Mouse (Mus musculus) inflammation-experienced regulatory T-cells (primary cell): ENCODE results near the gene Gm8050. TPM values are rescaled to one million over a fixed set of nuclear protein-coding genes. Genes with fewer than 3 reads are reported as not detected.

ENCODE experiments used
- polyA plus RNA-seq, 2 experiments: library from polyadenylated mRNA; unstranded; fragments of 100-300 nt; shearing (Covaris generic); gene quantifications; one replicate each; pipeline ENCODE4 v1.2.1; 2017

Gm8050 gene
- 1 to 10 TPM in 1 of 2 experiments, not detected in 1; 1.1 TPM for polyA plus RNA-seq

DNA sequence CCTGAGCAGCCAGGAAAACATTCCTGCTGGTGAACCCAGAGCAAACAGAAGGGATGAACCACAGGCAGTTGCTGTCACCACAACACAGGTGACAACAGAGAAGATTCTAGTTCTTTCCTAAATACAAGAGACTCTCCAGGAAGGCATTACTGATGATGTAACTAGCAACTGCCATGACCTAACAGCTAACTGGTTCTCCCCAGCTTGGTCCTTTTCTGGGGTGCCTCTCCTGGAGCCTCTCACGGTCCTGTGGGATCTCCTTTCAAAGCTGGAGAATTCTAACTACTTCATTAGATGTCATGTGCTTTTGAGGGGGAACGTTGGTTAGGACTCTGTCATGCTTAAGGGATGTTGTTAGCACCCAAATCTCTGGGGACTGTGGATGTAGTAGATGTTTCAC, at the start of gene Gm8050:
Gene Gm8050, minus strand, starts transcription at position 101 of the 400 bp plus-strand sequence.

DNA sequence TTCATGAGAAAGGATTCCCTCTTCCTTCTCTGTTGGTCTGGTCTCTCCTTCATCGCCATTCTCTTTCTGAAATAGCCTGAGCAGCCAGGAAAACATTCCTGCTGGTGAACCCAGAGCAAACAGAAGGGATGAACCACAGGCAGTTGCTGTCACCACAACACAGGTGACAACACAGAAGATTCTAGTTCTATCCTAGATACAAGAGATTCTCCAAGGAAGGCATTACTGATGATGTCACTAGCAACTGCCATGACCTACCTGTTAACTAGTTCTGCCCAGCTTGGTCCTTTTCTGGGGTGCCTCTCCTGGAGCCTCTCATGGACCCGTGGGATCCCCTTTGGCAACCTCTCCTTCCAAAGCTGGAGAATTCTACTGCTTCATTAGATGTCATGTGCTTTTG, 22.2 kb upstream of the Gm8050 start, which contains the start of gene Gm3636:
Gene Gm3636, minus strand, starts transcription at position 101 of the 400 bp plus-strand sequence.

GRCm38 (mm10) chr14:6684070-6684469, 36.0 kb downstream of the Gm8050 start, which contains the start of gene Gm10251:
Gene Gm10251 (minus strand): TSS chr14:6684170.

Other genes starting within 250 kb of the Gm8050 start
- 1 to 10 TPM in 1 of 2 experiments, under 1 TPM in 1; 0.19 to 1.0 TPM for gene Gm8356, start 183.0 kb downstream of the Gm8050 start, polyA plus RNA-seq
- under 1 TPM in 1 of 2 experiments, not detected in 1; 0.08 TPM for gene Gm3629, start 129.6 kb downstream of the Gm8050 start, polyA plus RNA-seq
- under 1 TPM in 1 of 2 experiments, not detected in 1; 0.24 TPM for gene Gm3460, start 97.8 kb downstream of the Gm8050 start, polyA plus RNA-seq
- under 1 TPM in 1 of 2 experiments, not detected in 1; 0.18 TPM for gene Gm10251, start 36.1 kb downstream of the Gm8050 start, polyA plus RNA-seq
- gene Gm3636, start 22.1 kb upstream of the Gm8050 start, polyA plus RNA-seq, result 10 to 100 TPM in 1 of 2 experiments, 1 to 10 TPM in 1; 9.5 to 23.1 TPM
- gene Gm8362, start 54.2 kb upstream of the Gm8050 start, polyA plus RNA-seq, result not detected
- not detected for gene Gm3642, start 120.1 kb upstream of the Gm8050 start, polyA plus RNA-seq
- gene Gm3667, start 169.7 kb upstream of the Gm8050 start, polyA plus RNA-seq, result 10 to 100 TPM in 1 of 2 experiments, 1 to 10 TPM in 1; 1.8 to 13.4 TPM